Mouse (Mus musculus): ENCODE measurements around the gene Tmem203. TPM values are rescaled to one million over a fixed set of nuclear protein-coding genes. Genes with fewer than 3 reads are reported as not detected.

The Tmem203 gene
- polyA plus RNA-seq, 1 experiment from 2014 or later, result 11.3 TPM

DNA sequence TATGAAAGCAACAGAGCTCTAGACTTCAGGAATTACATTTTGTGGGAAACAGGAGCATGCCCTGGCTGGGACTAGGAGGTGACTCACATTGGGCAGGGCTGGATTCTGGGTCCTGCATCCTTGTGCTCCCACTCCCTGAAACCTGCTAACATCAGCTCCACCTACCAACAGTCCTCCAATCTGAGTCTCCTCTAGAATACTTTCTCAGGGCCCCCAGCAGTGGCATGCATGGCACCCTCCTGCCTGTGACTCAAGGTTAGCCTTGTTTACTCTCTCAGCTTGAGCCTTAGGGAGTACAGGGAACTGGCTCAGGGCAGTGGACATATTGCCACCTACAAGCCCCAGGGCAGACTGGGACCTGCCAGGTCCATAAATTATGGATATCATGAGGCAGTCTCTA lies 17.1 kb upstream of the Tmem203 start:
- Histone ChIP-seq H3K4me3 (replicated peaks; ENCODE audit: low read depth, low read length) (no peak overlapping the region), H3K36me3 (ENCODE audit: control insufficient read depth, insufficient read depth, low read length) (no peaks in the 10 kb centered on the region), H3K9ac (replicated peaks; ENCODE audit: low read length) (no peak overlapping the region), H3K27ac (replicated peaks; ENCODE audit: low read depth, low read length) (no peak overlapping the region), H3K9me3 (ENCODE audit: control insufficient read depth, low read length) (no peaks in the 10 kb centered on the region), H3K27me3 (ENCODE audit: control insufficient read depth, insufficient read depth, low read length) (no peaks in the 10 kb centered on the region), H3K4me1 (ENCODE audit: control insufficient read depth, insufficient read depth, low read length) (peaks cover 15% of the 10 kb centered on the region), H3K4me2 (ENCODE audit: low read length) (no peak overlapping the region)
- no peak for ATAC-seq (ENCODE audit: low FRiP score, low TSS enrichment)
- DNase-seq, result no peak

DNA sequence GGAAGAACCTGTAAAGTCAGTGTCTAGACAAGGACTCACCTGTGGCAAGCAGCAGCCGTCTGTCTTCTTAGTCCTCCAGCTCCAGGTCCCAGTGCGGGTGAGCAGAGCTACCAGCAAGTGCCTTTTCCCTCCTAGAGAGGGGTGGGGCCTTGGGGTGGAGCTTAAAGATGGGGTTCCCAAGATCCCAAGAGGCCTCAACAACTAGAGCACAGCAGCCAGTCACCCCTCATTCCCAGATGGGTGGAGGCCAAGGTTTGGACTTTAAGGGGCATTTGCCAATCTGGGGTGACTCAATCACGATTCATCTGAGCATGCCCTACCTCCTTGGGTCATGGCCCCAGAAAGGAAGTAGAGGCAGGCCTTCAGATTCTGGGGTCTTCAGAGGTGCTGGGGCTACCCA lies 15.5 kb upstream of the Tmem203 start:
- no peak for DNase-seq
- Histone ChIP-seq H3K27ac (replicated peaks; ENCODE audit: low read depth, low read length) (no peak overlapping the region), H3K36me3 (ENCODE audit: control insufficient read depth, insufficient read depth, low read length) (peaks cover 6% of the 10 kb centered on the region; the same call in 1 of the 2 replicates), H3K4me2 (ENCODE audit: low read length) (no peak overlapping the region), H3K27me3 (ENCODE audit: control insufficient read depth, insufficient read depth, low read length) (no peaks in the 10 kb centered on the region), H3K4me1 (ENCODE audit: control insufficient read depth, insufficient read depth, low read length) (peaks cover 19% of the 10 kb centered on the region), H3K9me3 (ENCODE audit: control insufficient read depth, low read length) (no peaks in the 10 kb centered on the region), H3K4me3 (replicated peaks; ENCODE audit: low read depth, low read length) (no peak overlapping the region), H3K9ac (replicated peaks; ENCODE audit: low read length) (no peak overlapping the region)
- 90% methylated on average over 3 of the region's 3 CpGs for WGBS
- ATAC-seq (ENCODE audit: low FRiP score, low TSS enrichment), result no peak

GRCm38 (mm10) chr2:25240310-25240709 lies 14.9 kb upstream of the Tmem203 start:
- H3K4me1 ChIP-seq (ENCODE audit: control insufficient read depth, insufficient read depth, low read length), result peaks cover 19% of the 10 kb centered on the region
- 54% methylated on average over 8 of the region's 8 CpGs for WGBS
- H3K27me3 ChIP-seq (ENCODE audit: control insufficient read depth, insufficient read depth, low read length), result no peaks in the 10 kb centered on the region
- DNase-seq, result no peak
- peaks cover 10% of the 10 kb centered on the region; the same call in 1 of the 2 replicates for H3K36me3 ChIP-seq (ENCODE audit: control insufficient read depth, insufficient read depth, low read length)
- no peaks in the 10 kb centered on the region for H3K9me3 ChIP-seq (ENCODE audit: control insufficient read depth, low read length)
- no peak for ATAC-seq (ENCODE audit: low FRiP score, low TSS enrichment)
- no peak overlapping the region; the same call in 1 of the 2 replicates for H3K27ac ChIP-seq (replicated peaks; ENCODE audit: low read depth, low read length)
- no peak overlapping the region for H3K9ac ChIP-seq (replicated peaks; ENCODE audit: low read length)
- peak overlapping the region; percentile 69; the same call in 1 of the 2 replicates for H3K4me3 ChIP-seq (replicated peaks; ENCODE audit: low read depth, low read length)
- peak overlapping the region; percentile 82 for H3K4me2 ChIP-seq (ENCODE audit: low read length)

- H3K4me1 ChIP-seq (ENCODE audit: control insufficient read depth, insufficient read depth, low read length), result peaks cover 19% of the 10 kb centered on the region
- DNase-seq, result peak; percentile 89
- peaks cover 15% of the 10 kb centered on the region for H3K36me3 ChIP-seq (ENCODE audit: control insufficient read depth, insufficient read depth, low read length)
- WGBS, result 2% methylated on average over 29 of the region's 29 CpGs
- H3K9ac ChIP-seq (replicated peaks; ENCODE audit: low read length), result peak overlapping the region; percentile 81
- H3K27ac ChIP-seq (replicated peaks; ENCODE audit: low read depth, low read length), result peak overlapping the region; percentile 60
- H3K27me3 ChIP-seq (ENCODE audit: control insufficient read depth, insufficient read depth, low read length), result no peaks in the 10 kb centered on the region
- H3K4me3 ChIP-seq (replicated peaks; ENCODE audit: low read depth, low read length), result peak overlapping the region; percentile 69
- H3K4me2 ChIP-seq (ENCODE audit: low read length), result peak overlapping the region; percentile 82
- ATAC-seq (ENCODE audit: low FRiP score, low TSS enrichment), result peak; percentile 70
- no peaks in the 10 kb centered on the region for H3K9me3 ChIP-seq (ENCODE audit: control insufficient read depth, low read length)
Measured at GRCm38 (mm10) chr2:25240723-25241437, 14.4 kb upstream of the Tmem203 start.

GRCm38 (mm10) chr2:25241438-25241775 lies 13.8 kb upstream of the Tmem203 start:
- 15% methylated on average over 6 of the region's 6 CpGs for WGBS
- Histone ChIP-seq H3K9me3 (ENCODE audit: control insufficient read depth, low read length) (no peaks in the 10 kb centered on the region), H3K36me3 (ENCODE audit: control insufficient read depth, insufficient read depth, low read length) (peaks cover 20% of the 10 kb centered on the region), H3K9ac (replicated peaks; ENCODE audit: low read length) (peak overlapping the region; percentile 81), H3K27ac (replicated peaks; ENCODE audit: low read depth, low read length) (peak overlapping the region; percentile 60), H3K27me3 (ENCODE audit: control insufficient read depth, insufficient read depth, low read length) (no peaks in the 10 kb centered on the region), H3K4me3 (replicated peaks; ENCODE audit: low read depth, low read length) (peak overlapping the region; percentile 69), H3K4me2 (ENCODE audit: low read length) (peak overlapping the region; percentile 82), H3K4me1 (ENCODE audit: control insufficient read depth, insufficient read depth, low read length) (peaks cover 19% of the 10 kb centered on the region)
- ATAC-seq (ENCODE audit: low FRiP score, low TSS enrichment), result peak; percentile 21; the same call in 1 of the 2 replicates
- no peak for DNase-seq

DNA sequence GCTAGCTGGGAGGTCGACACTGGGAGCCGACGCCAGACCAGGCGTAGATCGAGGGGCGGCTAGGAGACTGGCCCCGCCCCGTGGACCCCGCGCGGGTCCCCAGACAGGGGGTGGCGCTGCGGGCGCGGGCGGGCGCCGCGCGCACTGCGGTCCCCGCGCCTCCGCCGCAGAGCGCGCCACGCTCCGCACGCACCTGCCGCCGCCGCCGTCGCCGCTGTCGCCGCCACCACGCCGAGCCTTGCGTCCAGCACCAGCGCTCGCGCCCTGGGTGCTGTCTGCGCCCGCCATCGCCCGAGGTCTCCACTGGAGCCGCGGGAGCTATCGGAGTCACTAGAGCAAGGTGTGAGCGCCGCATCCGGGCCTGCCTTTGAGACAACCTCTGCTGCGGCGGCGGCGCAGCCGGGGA lies 13.1 kb upstream of the Tmem203 start, which contains the start of the genes Rnf208 and Cysrt1:
Gene Rnf208, plus strand, starts transcription at position 155 of the 406 bp plus-strand sequence.
Gene Cysrt1, minus strand, starts transcription at position 352 of the 406 bp plus-strand sequence.
- Histone ChIP-seq H3K4me1 (ENCODE audit: control insufficient read depth, insufficient read depth, low read length) (peaks cover 19% of the 10 kb centered on the region), H3K4me3 (replicated peaks; ENCODE audit: low read depth, low read length) (peak within 1 kb of the TSS; percentile 69), H3K36me3 (ENCODE audit: control insufficient read depth, insufficient read depth, low read length) (peaks cover 26% of the 10 kb centered on the region), H3K27me3 (ENCODE audit: control insufficient read depth, insufficient read depth, low read length) (no peaks in the 10 kb centered on the region), H3K4me2 (ENCODE audit: low read length) (peak within 1 kb of the TSS; percentile 82), H3K9ac (replicated peaks; ENCODE audit: low read length) (peak within 1 kb of the TSS; percentile 81), H3K9me3 (ENCODE audit: control insufficient read depth, low read length) (no peaks in the 10 kb centered on the region), H3K27ac (replicated peaks; ENCODE audit: low read depth, low read length) (peak within 1 kb of the TSS; percentile 74)
- ATAC-seq (ENCODE audit: low FRiP score, low TSS enrichment) (peak; percentile 62), DNase-seq (peak; percentile 81)
- 0% methylated on average over 57 of the region's 59 CpGs for WGBS

DNA sequence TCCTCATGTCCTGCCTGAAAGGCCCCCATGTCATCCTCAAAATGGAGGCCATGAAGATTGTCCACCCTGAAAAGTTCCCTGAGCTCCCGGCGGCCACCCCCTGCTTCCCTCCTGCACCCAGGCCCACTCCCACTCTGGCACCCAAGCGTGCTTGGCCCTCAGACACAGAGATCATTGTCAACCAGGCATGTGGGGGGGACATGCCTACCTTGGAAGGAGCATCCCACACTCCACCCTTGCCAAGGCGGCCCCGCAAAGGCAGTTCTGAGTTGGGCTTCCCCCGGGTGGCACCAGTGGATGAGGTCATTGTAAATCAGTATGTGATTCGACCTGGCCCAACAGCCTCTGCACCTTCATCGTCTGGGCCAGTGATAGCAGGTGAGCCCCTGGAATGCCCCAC lies 11.9 kb upstream of the Tmem203 start:
- peak overlapping the region; percentile 69 for H3K4me3 ChIP-seq (replicated peaks; ENCODE audit: low read depth, low read length)
- no peaks in the 10 kb centered on the region for H3K9me3 ChIP-seq (ENCODE audit: control insufficient read depth, low read length)
- H3K27ac ChIP-seq (replicated peaks; ENCODE audit: low read depth, low read length), result no peak overlapping the region
- DNase-seq (no peak), ATAC-seq (ENCODE audit: low FRiP score, low TSS enrichment) (no peak)
- no peaks in the 10 kb centered on the region for H3K27me3 ChIP-seq (ENCODE audit: control insufficient read depth, insufficient read depth, low read length)
- H3K4me1 ChIP-seq (ENCODE audit: control insufficient read depth, insufficient read depth, low read length), result peaks cover 19% of the 10 kb centered on the region
- WGBS, result 79% methylated on average over 8 of the region's 8 CpGs
- peaks cover 39% of the 10 kb centered on the region for H3K36me3 ChIP-seq (ENCODE audit: control insufficient read depth, insufficient read depth, low read length)
- H3K9ac ChIP-seq (replicated peaks; ENCODE audit: low read length), result peak overlapping the region; percentile 81
- H3K4me2 ChIP-seq (ENCODE audit: low read length), result peak overlapping the region; percentile 82

GRCm38 (mm10) chr2:25244144-25244543 lies 11.1 kb upstream of the Tmem203 start:
- WGBS, result 92% methylated on average over 4 of the region's 4 CpGs
- Histone ChIP-seq H3K4me2 (ENCODE audit: low read length) (no peak overlapping the region), H3K27me3 (ENCODE audit: control insufficient read depth, insufficient read depth, low read length) (no peaks in the 10 kb centered on the region), H3K27ac (replicated peaks; ENCODE audit: low read depth, low read length) (no peak overlapping the region), H3K4me3 (replicated peaks; ENCODE audit: low read depth, low read length) (no peak overlapping the region), H3K4me1 (ENCODE audit: control insufficient read depth, insufficient read depth, low read length) (peaks cover 19% of the 10 kb centered on the region), H3K36me3 (ENCODE audit: control insufficient read depth, insufficient read depth, low read length) (peaks cover 46% of the 10 kb centered on the region), H3K9me3 (ENCODE audit: control insufficient read depth, low read length) (no peaks in the 10 kb centered on the region), H3K9ac (replicated peaks; ENCODE audit: low read length) (no peak overlapping the region)
- ATAC-seq (ENCODE audit: low FRiP score, low TSS enrichment) (no peak), DNase-seq (no peak)

Data from midbrain, embryonic 14.5 days (tissue).